Mouse (Mus musculus) kidney, postnatal 0 days (tissue): ENCODE results near the gene Lzts3. TPM values are rescaled to one million over a fixed set of nuclear protein-coding genes. Genes with fewer than 3 reads are reported as not detected.

ENCODE experiments used
- ATAC-seq: fragments of 200-750 bp; cut with Nextera tagmentation; replicated peaks from 2 replicates; pipeline ENCODE4 v1.8.0; 2017; ENCODE audit warnings: low read depth, moderate number of reproducible peaks, moderate TSS enrichment, moderate library complexity; ENCODE audit not compliant: low FRiP score
- DNase-seq: peaks from one replicate; pipeline ENCODE4 v3.0.0-alpha.2; 2016; ENCODE audit warnings: low spot score
- H3K27ac ChIP-seq: fragments of 300-500 bp; sonication (generic); 2 replicates; pipeline ENCODE4 v1.5.1; 2014; ENCODE audit warnings: mild to moderate bottlenecking
- H3K27me3 ChIP-seq: fragments of 300-500 bp; sonication (generic); 2 replicates; pipeline ENCODE4 v1.6.1; 2014; ENCODE audit warnings: low read length, mixed read lengths; ENCODE audit not compliant: insufficient read depth
- H3K36me3 ChIP-seq: fragments of 300-500 bp; sonication (generic); 2 replicates; pipeline ENCODE4 v1.6.1; 2014; ENCODE audit warnings: low read length, mixed read lengths; ENCODE audit not compliant: insufficient read depth
- H3K4me1 ChIP-seq: fragments of 300-500 bp; sonication (generic); replicated peaks from 2 replicates; pipeline ENCODE4 v1.6.1; 2014; ENCODE audit warnings: antibody characterized with exemption, low read length, mixed read lengths; ENCODE audit not compliant: insufficient read depth
- H3K4me2 ChIP-seq: fragments of 300-500 bp; sonication (generic); 2 replicates; pipeline ENCODE4 v1.6.1; 2014; ENCODE audit warnings: mild to moderate bottlenecking, low read length, moderate library complexity, mixed read lengths
- H3K4me3 ChIP-seq: fragments of 300-500 bp; sonication (generic); replicated peaks from 2 replicates; pipeline ENCODE4 v1.5.1; 2014; ENCODE audit warnings: low read depth, low read length
- H3K9ac ChIP-seq: fragments of 300-500 bp; sonication (generic); 2 replicates; pipeline ENCODE4 v1.6.1; 2014; ENCODE audit warnings: low read depth, low read length
- H3K9me3 ChIP-seq: fragments of 300-500 bp; sonication (generic); replicated peaks from 2 replicates; pipeline ENCODE4 v1.6.1; 2016; ENCODE audit warnings: low read length, inconsistent platforms, mixed read lengths
- CTCF ChIP-seq: IDR thresholded peaks from 2 replicates; pipeline ENCODE4 v1.5.1; 2016; ENCODE audit warnings: antibody characterized with exemption, low read depth, mild to moderate bottlenecking, moderate library complexity
- WGBS: fragments of 180-500 bp; shearing (Covaris S2); extraction: QIAGEN DNeasy Blood & Tissue Kit; methylation state at CpG from one replicate; pipeline ENCODE4 v1.1.7; 2014; 5-methylcytosine and 5-hydroxymethylcytosine counted together
- polyA plus RNA-seq: library from polyadenylated mRNA; unstranded; fragments of >200 nt; fragmentation: Nextera tagmentation; extraction: Ambion mirVana; gene quantifications from 2 replicates; pipeline ENCODE4 v1.2.1, GENCODE M21; 2015

The Lzts3 gene
- polyA plus RNA-seq, 1 experiment from 2014 or later = 11.2 TPM

DNA sequence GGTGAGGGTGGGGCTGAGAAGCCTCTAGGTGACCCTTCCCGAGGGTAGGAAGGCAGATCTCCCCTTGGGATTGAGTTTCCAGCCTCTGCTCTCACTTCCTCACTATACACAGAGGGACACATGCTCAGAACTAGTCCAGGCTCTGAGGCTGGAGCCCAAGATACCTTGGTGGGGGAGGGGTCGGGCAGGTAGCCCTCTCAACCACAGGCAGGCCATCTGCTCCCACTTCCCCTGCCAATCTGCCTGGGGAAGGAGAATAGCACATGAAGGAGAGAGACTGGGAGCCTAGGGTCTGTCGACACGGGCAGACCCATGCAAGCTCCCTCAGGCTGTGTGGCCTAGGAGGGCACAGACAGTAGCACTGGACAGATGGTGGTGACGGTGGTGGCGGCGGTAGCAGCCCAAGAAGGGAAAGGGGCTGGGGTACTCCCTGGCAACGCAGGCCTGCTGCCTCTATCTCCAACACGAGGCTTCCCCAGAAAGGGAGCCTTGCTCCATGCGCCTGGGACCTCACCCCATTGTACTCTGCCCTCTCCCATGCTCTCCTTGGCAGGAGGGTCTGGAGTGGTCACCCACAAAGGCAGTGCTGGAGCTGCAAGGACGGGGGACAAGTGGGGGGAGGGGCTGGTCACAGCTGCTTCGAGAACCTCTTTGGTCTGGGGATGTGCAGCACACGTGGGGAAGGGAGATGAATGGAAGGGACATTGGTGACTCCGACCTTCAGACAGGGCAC is 8.4 kb downstream of the Lzts3 start:
- peak overlapping the region; percentile 54 for H3K4me2 ChIP-seq

DNA sequence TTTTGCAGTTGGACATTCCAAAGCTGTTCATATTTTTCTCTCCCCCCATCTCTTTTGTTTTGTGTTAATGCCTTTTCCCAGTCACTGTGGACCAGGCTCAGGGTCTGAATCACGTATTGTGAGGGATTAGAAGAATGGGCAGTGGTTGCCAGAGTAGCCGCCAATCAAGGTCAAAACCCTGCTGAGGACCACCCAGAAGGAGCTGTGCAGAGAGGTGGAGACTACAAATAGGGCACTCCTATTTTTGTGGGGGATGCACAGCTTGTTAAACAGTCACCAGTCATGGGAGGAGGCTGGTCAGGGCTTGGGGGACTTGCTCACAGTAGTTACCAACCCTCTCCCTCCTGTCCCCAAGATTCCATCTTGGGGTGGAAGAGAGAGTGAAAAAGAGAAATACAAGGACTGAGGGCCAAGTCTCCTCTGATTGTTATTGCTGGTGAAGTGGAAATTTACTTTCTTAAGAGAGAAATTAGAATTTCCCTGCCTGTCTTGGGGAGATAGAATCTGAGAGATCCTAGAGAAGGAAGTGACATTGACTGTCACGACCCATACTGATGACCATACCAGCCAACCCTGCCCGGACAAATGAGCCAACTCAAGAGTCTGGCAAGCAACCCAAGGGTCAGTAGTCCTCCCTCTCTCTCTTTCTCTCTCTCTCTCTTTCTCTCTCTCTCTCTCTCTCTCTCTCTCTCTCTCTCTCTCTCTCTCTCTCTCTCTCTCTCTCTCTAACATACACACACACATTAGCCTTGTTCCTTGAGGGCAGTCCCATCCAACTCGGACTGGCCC is 9.5 kb downstream of the Lzts3 start:
- Histone ChIP-seq H3K27ac (peak overlapping the region; percentile 19; the same call in 1 of the 2 replicates), H3K9ac (no peak overlapping the region), H3K27me3 (no peaks in the 10 kb centered on the region), H3K36me3 (peaks cover 9% of the 10 kb centered on the region; the same call in 1 of the 2 replicates), H3K9me3 (no peaks in the 10 kb centered on the region), H3K4me3 (no peak overlapping the region), H3K4me2 (no peak overlapping the region), H3K4me1 (peaks cover 33% of the 10 kb centered on the region)
- no peak for DNase-seq
- ATAC-seq = no peak
- TF ChIP-seq CTCF = no peak
- 58% methylated on average over 5 of the region's 5 CpGs for WGBS

More for the DNA sequence above, 8.4 kb downstream of the Lzts3 start:
- Histone ChIP-seq H3K4me3 (no peak overlapping the region), H3K9ac (peak overlapping the region; percentile 44; the same call in 1 of the 2 replicates), H3K9me3 (no peaks in the 10 kb centered on the region), H3K27ac (0 out of 2 replicates have a peak overlapping the region, but pooled peaks have one; percentile 2), H3K4me1 (peaks cover 28% of the 10 kb centered on the region), H3K36me3 (peaks cover 9% of the 10 kb centered on the region; the same call in 1 of the 2 replicates), H3K27me3 (no peaks in the 10 kb centered on the region)
- ATAC-seq (no peak), DNase-seq (no peak)
- TF ChIP-seq CTCF = no peak
- WGBS = 37% methylated on average over 14 of the region's 14 CpGs

DNA sequence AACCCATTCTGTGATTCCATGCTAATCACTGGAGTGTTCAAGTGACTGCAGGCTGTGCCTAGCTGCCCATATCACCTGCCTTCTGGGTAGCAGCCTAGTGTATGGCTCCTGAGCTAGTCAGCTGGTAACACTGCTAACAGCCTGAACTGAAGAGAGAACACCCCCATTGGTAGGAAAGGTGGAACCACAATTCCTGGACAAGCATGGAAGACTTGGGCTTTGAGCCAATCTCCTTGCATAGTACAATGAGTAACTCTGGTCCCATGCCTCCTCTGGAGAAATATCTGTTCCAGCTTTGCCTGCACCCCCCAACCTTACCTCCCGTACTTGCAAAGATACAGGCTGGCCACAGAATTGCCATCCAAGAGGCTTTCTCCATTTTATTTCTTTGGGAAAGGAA is 10.2 kb downstream of the Lzts3 start:
- Histone ChIP-seq H3K36me3 (peaks cover 13% of the 10 kb centered on the region), H3K27me3 (no peaks in the 10 kb centered on the region), H3K4me3 (no peak overlapping the region), H3K27ac (no peak overlapping the region), H3K4me1 (peaks cover 33% of the 10 kb centered on the region), H3K4me2 (no peak overlapping the region), H3K9me3 (no peaks in the 10 kb centered on the region), H3K9ac (no peak overlapping the region)
- TF ChIP-seq CTCF = no peak
- ATAC-seq = peak; percentile 40
- 73% methylated on average over 1 of the region's 1 CpGs for WGBS
- DNase-seq = peak; percentile 22

DNA sequence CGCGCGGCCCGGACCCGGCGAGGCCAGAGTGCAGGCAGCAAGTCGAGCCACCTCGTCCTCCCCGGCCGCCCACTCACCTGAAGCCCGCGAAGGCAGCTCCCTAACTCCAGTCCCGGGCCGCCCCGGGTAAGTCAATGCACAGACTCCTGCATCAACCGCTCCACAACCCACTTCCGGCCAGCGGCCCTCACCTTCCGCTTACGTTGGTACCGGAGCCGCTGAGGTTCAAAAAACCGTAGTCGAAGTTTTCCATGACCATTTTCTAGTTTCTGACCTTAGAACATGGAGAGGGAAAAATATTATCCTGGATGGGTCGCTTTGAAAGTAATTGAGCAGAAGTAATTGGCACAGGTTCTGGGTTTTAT is 12.8 kb downstream of the Lzts3 start, which contains the start of the genes Fastkd5 and Ubox5:
Gene Fastkd5, minus strand, starts transcription at position 189 of the 365 bp plus-strand sequence.
Gene Ubox5, minus strand, starts transcription at position 200 of the 365 bp plus-strand sequence.
- Histone ChIP-seq H3K27ac (peak within 1 kb of the TSS; percentile 78), H3K9me3 (no peaks in the 10 kb centered on the region), H3K36me3 (peaks cover 10% of the 10 kb centered on the region), H3K4me2 (peak within 1 kb of the TSS; percentile 80), H3K27me3 (no peaks in the 10 kb centered on the region), H3K9ac (peak within 1 kb of the TSS; percentile 79), H3K4me3 (peak within 1 kb of the TSS; percentile 87), H3K4me1 (peaks cover 16% of the 10 kb centered on the region; the same call in 1 of the 2 replicates)
- WGBS = under 1% methylated on average over 25 of the region's 25 CpGs
- ATAC-seq (peak; percentile 65), DNase-seq (peak; percentile 93)
- no peak for TF ChIP-seq CTCF

DNA sequence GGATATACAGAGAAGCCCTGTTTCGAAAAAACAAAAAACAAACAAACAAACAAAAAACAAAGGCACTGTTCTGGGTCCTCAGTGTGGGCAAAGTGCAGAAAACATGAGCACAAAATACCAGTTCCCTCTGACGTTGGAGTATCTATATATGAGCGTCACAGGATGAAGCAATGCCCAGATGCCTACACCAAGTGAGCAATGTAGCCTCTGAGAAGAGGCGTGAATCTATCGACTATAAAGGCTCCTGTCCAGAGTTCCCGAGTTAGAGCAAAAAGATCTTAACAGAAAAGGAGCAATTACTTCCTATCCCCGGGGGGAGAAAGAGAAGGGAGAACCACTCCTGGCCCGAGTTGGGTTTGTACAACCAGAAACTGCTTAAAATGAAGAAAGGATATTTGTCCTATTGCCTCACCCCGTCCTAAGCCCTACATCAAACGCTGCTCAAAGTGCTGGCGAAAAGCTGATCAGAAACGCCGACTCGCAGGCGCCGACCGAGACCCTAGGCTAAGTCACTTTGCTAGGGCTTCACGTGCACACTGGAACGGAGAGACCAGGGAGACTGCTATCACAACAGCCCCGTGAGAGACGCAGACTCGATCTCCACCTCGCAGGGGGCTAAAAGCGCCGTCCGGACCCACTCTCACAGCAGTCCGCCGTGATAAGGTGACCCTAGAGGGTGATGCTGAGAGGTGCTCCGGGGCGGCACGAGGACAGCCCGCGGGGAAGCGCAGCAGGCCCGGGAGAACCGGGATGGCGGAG is 13.3 kb downstream of the Lzts3 start:
- H3K27me3 ChIP-seq = no peaks in the 10 kb centered on the region
- H3K4me1 ChIP-seq = peaks cover 10% of the 10 kb centered on the region; the same call in 1 of the 2 replicates
- DNase-seq (peak; percentile 27), ATAC-seq (peak; percentile 41; the same call in 1 of the 2 replicates)
- peaks cover 11% of the 10 kb centered on the region for H3K36me3 ChIP-seq
- 2% methylated on average over 37 of the region's 37 CpGs for WGBS
- peak overlapping the region; percentile 79 for H3K9ac ChIP-seq
- no peak for TF ChIP-seq CTCF
- H3K9me3 ChIP-seq = no peaks in the 10 kb centered on the region
- H3K27ac ChIP-seq = peak overlapping the region; percentile 78
- peak overlapping the region; percentile 87 for H3K4me3 ChIP-seq
- H3K4me2 ChIP-seq = peak overlapping the region; percentile 80
